Mouse (Mus musculus) neural tube, embryonic 14.5 days (tissue): ENCODE data around the gene Fam187b. TPM values are rescaled to one million over a fixed set of nuclear protein-coding genes. Genes with fewer than 3 reads are reported as not detected.

ENCODE experiments used
- ATAC-seq: fragments of 200-750 bp; cut with Nextera tagmentation; 2 replicates; pipeline ENCODE4 v1.8.0; 2017; ENCODE audit warnings: low read depth, mild to moderate bottlenecking, moderate TSS enrichment, moderate library complexity
- H3K27ac ChIP-seq: fragments of 300-500 bp; sonication (generic); 2 replicates; pipeline ENCODE4 v1.5.1; 2014; ENCODE audit warnings: low read depth, mild to moderate bottlenecking, control low read depth, low read length, moderate library complexity, mixed read lengths
- H3K27me3 ChIP-seq: fragments of 300-500 bp; sonication (generic); 2 replicates; pipeline ENCODE4 v1.6.1; 2014; ENCODE audit warnings: low read length; ENCODE audit not compliant: control insufficient read depth, insufficient read depth
- H3K36me3 ChIP-seq: fragments of 300-500 bp; sonication (generic); 2 replicates; pipeline ENCODE4 v1.6.1; 2014; ENCODE audit warnings: low read length, mixed read lengths; ENCODE audit not compliant: control insufficient read depth, insufficient read depth
- H3K4me1 ChIP-seq: fragments of 300-500 bp; sonication (generic); 2 replicates; pipeline ENCODE4 v1.6.1; 2014; ENCODE audit warnings: low read length; ENCODE audit not compliant: control insufficient read depth, insufficient read depth
- H3K4me2 ChIP-seq: fragments of 300-500 bp; sonication (generic); 2 replicates; pipeline ENCODE4 v1.6.1; 2014; ENCODE audit warnings: mild to moderate bottlenecking, low read depth, low read length, control low read depth
- H3K4me3 ChIP-seq: fragments of 300-500 bp; sonication (generic); 2 replicates; pipeline ENCODE4 v1.5.1; 2014; ENCODE audit warnings: low read depth, low read length, control low read depth, mixed read lengths
- H3K9ac ChIP-seq: fragments of 300-500 bp; sonication (generic); replicated peaks from 2 replicates; pipeline ENCODE4 v1.6.1; 2014; ENCODE audit warnings: low read depth, mild to moderate bottlenecking, control low read depth, low read length, mixed read lengths
- H3K9me3 ChIP-seq: fragments of 300-500 bp; sonication (generic); 2 replicates; pipeline ENCODE4 v1.6.1; 2016; ENCODE audit warnings: low read length; ENCODE audit not compliant: control insufficient read depth
- WGBS: fragments of 180-500 bp; shearing (Covaris S2); extraction: QIAGEN DNeasy Blood & Tissue Kit; methylation state at CpG from one replicate; pipeline ENCODE4 v1.1.7; 2014; 5-methylcytosine and 5-hydroxymethylcytosine counted together
- polyA plus RNA-seq: library from polyadenylated mRNA; unstranded; fragments of >200 nt; fragmentation: Nextera tagmentation; extraction: Ambion mirVana; gene quantifications from 2 replicates; pipeline ENCODE4 v1.2.1, GENCODE M21; 2014

The Fam187b gene
- polyA plus RNA-seq, 1 experiment from 2014 or later, result 0.44 TPM

- no peak overlapping the region for H3K9ac ChIP-seq
- H3K36me3 ChIP-seq, result no peaks in the 10 kb centered on the region
- no peak for ATAC-seq
- H3K4me2 ChIP-seq, result no peak overlapping the region
- no peaks in the 10 kb centered on the region for H3K9me3 ChIP-seq
- H3K4me3 ChIP-seq, result no peak overlapping the region
- H3K27ac ChIP-seq, result no peak overlapping the region
- H3K4me1 ChIP-seq, result no peaks in the 10 kb centered on the region
- WGBS, result 87% methylated on average over 5 of the region's 5 CpGs
- no peaks in the 10 kb centered on the region for H3K27me3 ChIP-seq
Measured at GRCm38 (mm10) chr7:30992148-30992547, 18.6 kb downstream of the Fam187b start.

DNA sequence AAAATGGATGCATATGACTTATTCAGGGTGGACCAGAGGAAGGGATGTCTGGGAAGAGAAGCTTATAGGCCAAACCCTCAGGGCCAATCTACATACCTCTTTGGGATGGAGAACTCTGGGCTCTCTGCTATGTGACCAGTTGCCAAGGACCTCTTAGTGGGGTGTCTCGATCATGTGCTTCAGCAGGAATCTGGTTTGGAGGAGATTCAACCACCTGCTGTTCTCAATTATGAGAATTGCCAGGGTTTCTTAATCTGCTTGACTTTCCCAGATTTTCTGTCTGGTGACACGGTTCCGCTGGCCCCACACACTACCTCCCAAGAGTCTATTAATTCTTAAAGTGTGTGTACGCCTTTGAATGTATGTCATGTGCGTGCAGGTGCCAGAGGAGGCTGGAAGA is 20.4 kb downstream of the Fam187b start:
- Histone ChIP-seq H3K4me3 (no peak overlapping the region), H3K4me2 (no peak overlapping the region), H3K9ac (no peak overlapping the region), H3K9me3 (no peaks in the 10 kb centered on the region), H3K4me1 (no peaks in the 10 kb centered on the region), H3K36me3 (no peaks in the 10 kb centered on the region), H3K27me3 (no peaks in the 10 kb centered on the region), H3K27ac (no peak overlapping the region)
- 82% methylated on average over 5 of the region's 5 CpGs for WGBS
- no peak for ATAC-seq

DNA sequence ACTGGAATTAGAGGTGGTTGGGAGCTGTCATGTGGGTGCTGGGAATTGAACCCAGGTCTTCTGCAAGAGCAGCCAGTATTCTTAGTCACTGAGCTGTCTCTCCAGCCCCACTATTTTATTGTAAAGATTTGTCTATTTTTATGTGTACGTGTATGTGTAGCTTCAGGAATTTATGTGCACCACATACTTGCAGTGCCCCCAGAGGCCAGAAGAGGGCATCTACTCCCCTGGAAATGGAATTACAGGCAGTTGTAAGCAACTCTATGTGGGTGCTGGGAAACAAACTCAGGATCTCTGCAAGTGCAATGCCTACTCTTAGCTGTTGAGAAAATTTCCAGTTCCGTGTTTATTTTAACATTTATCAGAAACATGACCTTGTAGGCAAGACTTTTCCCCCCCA is 22.9 kb downstream of the Fam187b start:
- Histone ChIP-seq H3K9ac (no peak overlapping the region), H3K27me3 (no peaks in the 10 kb centered on the region), H3K27ac (no peak overlapping the region), H3K4me1 (no peaks in the 10 kb centered on the region), H3K4me3 (no peak overlapping the region), H3K9me3 (no peaks in the 10 kb centered on the region), H3K4me2 (no peak overlapping the region), H3K36me3 (no peaks in the 10 kb centered on the region)
- no peak for ATAC-seq
- WGBS, result 94% methylated on average over 2 of the region's 2 CpGs

GRCm38 (mm10) chr7:31000505-31001020 is 27.0 kb downstream of the Fam187b start:
- peak overlapping the region; percentile 2; the same call in 1 of the 2 replicates for H3K27ac ChIP-seq
- H3K9ac ChIP-seq, result no peak overlapping the region
- H3K27me3 ChIP-seq, result no peaks in the 10 kb centered on the region
- H3K4me1 ChIP-seq, result no peaks in the 10 kb centered on the region
- no peak overlapping the region for H3K4me2 ChIP-seq
- ATAC-seq, result peak; percentile 54; the same call in 1 of the 2 replicates
- H3K4me3 ChIP-seq, result no peak overlapping the region
- H3K36me3 ChIP-seq, result no peaks in the 10 kb centered on the region
- WGBS, result 54% methylated on average over 7 of the region's 7 CpGs
- no peaks in the 10 kb centered on the region for H3K9me3 ChIP-seq

GRCm38 (mm10) chr7:31002650-31003049 is 29.1 kb downstream of the Fam187b start:
- no peak overlapping the region for H3K4me2 ChIP-seq
- H3K4me1 ChIP-seq, result no peaks in the 10 kb centered on the region
- WGBS, result 81% methylated on average over 8 of the region's 8 CpGs
- no peak overlapping the region for H3K27ac ChIP-seq
- no peaks in the 10 kb centered on the region for H3K36me3 ChIP-seq
- ATAC-seq, result no peak
- no peaks in the 10 kb centered on the region for H3K9me3 ChIP-seq
- H3K4me3 ChIP-seq, result no peak overlapping the region
- no peaks in the 10 kb centered on the region for H3K27me3 ChIP-seq
- H3K9ac ChIP-seq, result no peak overlapping the region

- Histone ChIP-seq H3K4me1 (no peaks in the 10 kb centered on the region), H3K9ac (no peak overlapping the region), H3K4me3 (no peak overlapping the region), H3K9me3 (no peaks in the 10 kb centered on the region), H3K27ac (no peak overlapping the region), H3K36me3 (no peaks in the 10 kb centered on the region), H3K27me3 (no peaks in the 10 kb centered on the region), H3K4me2 (no peak overlapping the region)
- no peak for ATAC-seq
- 90% methylated on average over 1 of the region's 1 CpGs for WGBS
Measured at GRCm38 (mm10) chr7:31007775-31008174, 34.2 kb downstream of the Fam187b start.

GRCm38 (mm10) chr7:31008175-31008574 is 34.6 kb downstream of the Fam187b start:
- no peaks in the 10 kb centered on the region for H3K9me3 ChIP-seq
- no peak overlapping the region for H3K4me3 ChIP-seq
- H3K4me1 ChIP-seq, result no peaks in the 10 kb centered on the region
- no peak overlapping the region for H3K9ac ChIP-seq
- no peak overlapping the region for H3K27ac ChIP-seq
- H3K36me3 ChIP-seq, result no peaks in the 10 kb centered on the region
- 59% methylated on average over 1 of the region's 1 CpGs for WGBS
- no peak for ATAC-seq
- no peaks in the 10 kb centered on the region for H3K27me3 ChIP-seq
- H3K4me2 ChIP-seq, result no peak overlapping the region

- H3K9me3 ChIP-seq, result no peaks in the 10 kb centered on the region
- no peak overlapping the region for H3K4me3 ChIP-seq
- no peak overlapping the region for H3K4me2 ChIP-seq
- peak; percentile 68; the same call in 1 of the 2 replicates for ATAC-seq
- H3K27me3 ChIP-seq, result no peaks in the 10 kb centered on the region
- no peaks in the 10 kb centered on the region for H3K4me1 ChIP-seq
- H3K36me3 ChIP-seq, result no peaks in the 10 kb centered on the region
- 36% methylated on average over 3 of the region's 3 CpGs for WGBS
- H3K9ac ChIP-seq, result no peak overlapping the region
- no peak overlapping the region for H3K27ac ChIP-seq
Measured at GRCm38 (mm10) chr7:31008889-31009288, 35.3 kb downstream of the Fam187b start.

DNA sequence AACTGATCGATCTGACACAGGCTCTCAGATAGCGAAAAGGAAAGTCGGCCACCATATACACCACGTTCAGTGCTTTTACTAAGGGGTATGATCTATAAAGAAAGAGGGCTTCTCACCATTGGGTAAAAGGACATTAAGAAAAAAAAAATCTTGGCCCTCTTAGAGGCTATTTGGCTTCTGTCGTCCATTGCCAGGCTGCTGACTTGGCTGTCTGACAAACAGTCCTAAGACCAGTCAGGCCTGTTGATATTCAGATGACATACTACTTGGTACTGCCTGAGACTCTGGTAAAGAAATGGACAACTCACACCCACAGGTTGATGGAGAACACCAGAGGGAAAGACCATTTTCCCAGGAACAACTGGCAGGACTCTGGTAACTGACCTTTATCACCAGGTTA is 39.4 kb downstream of the Fam187b start:
- ATAC-seq, result no peak
- H3K36me3 ChIP-seq, result no peaks in the 10 kb centered on the region

More for the DNA sequence above, 39.4 kb downstream of the Fam187b start:
- Histone ChIP-seq H3K9me3 (no peaks in the 10 kb centered on the region), H3K27me3 (no peaks in the 10 kb centered on the region), H3K9ac (no peak overlapping the region), H3K27ac (no peak overlapping the region), H3K4me3 (no peak overlapping the region), H3K4me2 (no peak overlapping the region), H3K4me1 (no peaks in the 10 kb centered on the region)
- 72% methylated on average over 5 of the region's 5 CpGs for WGBS
